Mouse (Mus musculus) splenic B cell, adult 2 months (primary cell): ENCODE results near the gene Mtmr12.

Experiments
- DNase-seq: peaks from one replicate; pipeline ENCODE4 v3.0.0-alpha.2; 2011; ENCODE audit warnings: low read depth, low spot score
- H3K27me3 ChIP-seq: 2 replicates; pipeline ENCODE4 v1.6.1; 2012; ENCODE audit warnings: mild to moderate bottlenecking, low read length, moderate library complexity, mixed read lengths; ENCODE audit not compliant: control insufficient read depth, poor library complexity, insufficient read depth, severe bottlenecking
- H3K36me3 ChIP-seq: 2 replicates; pipeline ENCODE4 v1.6.1; 2012; ENCODE audit warnings: mild to moderate bottlenecking, low read length, moderate library complexity, mixed read lengths; ENCODE audit not compliant: control insufficient read depth, poor library complexity, insufficient read depth, severe bottlenecking

Gene Mtmr12

GRCm38 (mm10) chr15:12238337-12238736 is 33.5 kb downstream of the Mtmr12 start:
- Histone ChIP-seq H3K27me3 (no peaks in the 10 kb centered on the region), H3K36me3 (peaks cover 2% of the 10 kb centered on the region; the same call in 1 of the 2 replicates)
- no peak for DNase-seq

- DNase-seq, result no peak
- no peaks in the 10 kb centered on the region for H3K27me3 ChIP-seq
Observed at GRCm38 (mm10) chr15:12240705-12241328, 36.0 kb downstream of the Mtmr12 start.

DNA sequence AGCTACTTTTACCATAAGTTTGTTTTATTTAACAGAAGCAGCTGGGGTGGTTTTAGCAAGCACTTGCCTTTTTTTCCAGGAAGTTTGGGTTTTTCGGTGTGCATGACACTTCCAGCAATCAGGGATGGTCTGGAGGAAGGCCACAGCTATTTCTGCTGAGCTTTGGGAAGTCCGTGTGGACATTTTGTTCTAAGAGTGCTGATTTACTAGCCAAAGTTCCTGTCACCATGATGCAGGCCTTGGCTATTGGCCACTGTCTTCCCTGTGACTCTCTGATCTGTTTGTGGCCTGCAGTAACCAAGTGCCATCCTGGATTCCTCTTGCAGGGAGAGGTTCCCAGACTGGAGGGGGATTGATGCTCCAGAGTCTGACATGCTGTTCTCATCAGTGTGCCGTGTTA is 39.0 kb downstream of the Mtmr12 start:
- no peak for DNase-seq
- H3K36me3 ChIP-seq, result peaks cover 4% of the 10 kb centered on the region; the same call in 1 of the 2 replicates

More at GRCm38 (mm10) chr15:12240705-12241328, 36.0 kb downstream of the Mtmr12 start:
- H3K36me3 ChIP-seq, result peaks cover 5% of the 10 kb centered on the region; the same call in 1 of the 2 replicates

GRCm38 (mm10) chr15:12245580-12246359 is 40.9 kb downstream of the Mtmr12 start:
- Histone ChIP-seq H3K27me3 (no peaks in the 10 kb centered on the region), H3K36me3 (peaks cover 4% of the 10 kb centered on the region; the same call in 1 of the 2 replicates)
- no peak for DNase-seq

More for the DNA sequence above, 39.0 kb downstream of the Mtmr12 start:
- no peaks in the 10 kb centered on the region for H3K27me3 ChIP-seq

GRCm38 (mm10) chr15:12246360-12247158 is 41.7 kb downstream of the Mtmr12 start:
- Histone ChIP-seq H3K36me3 (peaks cover 4% of the 10 kb centered on the region; the same call in 1 of the 2 replicates), H3K27me3 (no peaks in the 10 kb centered on the region)
- DNase-seq, result no peak

- H3K27me3 ChIP-seq, result no peaks in the 10 kb centered on the region
- peaks cover 6% of the 10 kb centered on the region; the same call in 1 of the 2 replicates for H3K36me3 ChIP-seq
Observed at GRCm38 (mm10) chr15:12247159-12247603, 42.4 kb downstream of the Mtmr12 start.

DNA sequence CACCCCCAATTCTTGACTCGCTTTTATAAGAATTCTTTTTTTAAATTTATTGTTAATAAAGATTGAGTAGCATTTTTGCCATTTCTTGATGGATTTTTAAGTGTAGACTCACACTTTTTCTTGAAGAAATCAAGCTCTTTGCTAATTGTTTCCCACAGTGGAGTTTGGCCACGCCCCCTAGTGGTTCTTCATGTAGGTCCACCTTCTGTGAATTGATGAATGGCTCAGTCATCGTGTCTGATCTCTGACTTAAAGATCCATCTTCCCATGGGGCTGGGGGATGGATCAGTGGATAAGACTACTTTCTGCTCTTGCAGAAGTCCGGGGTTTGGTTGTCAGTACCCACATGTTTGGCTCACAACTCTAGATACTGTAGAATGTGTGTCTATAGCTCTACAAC is 43.5 kb downstream of the Mtmr12 start:
- no peaks in the 10 kb centered on the region for H3K27me3 ChIP-seq
- DNase-seq, result peak; percentile 77
- H3K36me3 ChIP-seq, result peaks cover 11% of the 10 kb centered on the region; the same call in 1 of the 2 replicates

More at GRCm38 (mm10) chr15:12247159-12247603, 42.4 kb downstream of the Mtmr12 start:
- DNase-seq, result no peak

DNA sequence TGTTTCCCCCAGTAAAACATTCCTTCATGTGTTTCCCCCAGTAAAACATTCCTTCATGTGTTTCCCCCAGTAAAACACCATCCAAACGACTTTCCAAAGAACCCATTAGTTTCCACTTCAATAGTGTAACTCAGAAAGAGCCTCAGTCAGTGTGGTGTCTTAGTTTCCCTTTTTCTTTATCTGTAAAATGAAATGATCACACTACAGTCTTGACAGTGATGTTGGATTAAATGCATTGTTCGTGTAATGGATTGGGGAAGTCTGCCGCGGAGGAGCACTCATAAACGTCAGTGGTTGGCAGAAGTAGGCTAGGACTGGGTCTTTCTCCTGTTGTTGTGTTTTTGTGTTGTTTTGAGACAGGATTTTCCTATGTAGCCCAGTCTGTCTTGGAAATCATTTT is 45.5 kb downstream of the Mtmr12 start:
- Histone ChIP-seq H3K36me3 (peaks cover 8% of the 10 kb centered on the region; the same call in 1 of the 2 replicates), H3K27me3 (no peaks in the 10 kb centered on the region)
- DNase-seq, result no peak

DNA sequence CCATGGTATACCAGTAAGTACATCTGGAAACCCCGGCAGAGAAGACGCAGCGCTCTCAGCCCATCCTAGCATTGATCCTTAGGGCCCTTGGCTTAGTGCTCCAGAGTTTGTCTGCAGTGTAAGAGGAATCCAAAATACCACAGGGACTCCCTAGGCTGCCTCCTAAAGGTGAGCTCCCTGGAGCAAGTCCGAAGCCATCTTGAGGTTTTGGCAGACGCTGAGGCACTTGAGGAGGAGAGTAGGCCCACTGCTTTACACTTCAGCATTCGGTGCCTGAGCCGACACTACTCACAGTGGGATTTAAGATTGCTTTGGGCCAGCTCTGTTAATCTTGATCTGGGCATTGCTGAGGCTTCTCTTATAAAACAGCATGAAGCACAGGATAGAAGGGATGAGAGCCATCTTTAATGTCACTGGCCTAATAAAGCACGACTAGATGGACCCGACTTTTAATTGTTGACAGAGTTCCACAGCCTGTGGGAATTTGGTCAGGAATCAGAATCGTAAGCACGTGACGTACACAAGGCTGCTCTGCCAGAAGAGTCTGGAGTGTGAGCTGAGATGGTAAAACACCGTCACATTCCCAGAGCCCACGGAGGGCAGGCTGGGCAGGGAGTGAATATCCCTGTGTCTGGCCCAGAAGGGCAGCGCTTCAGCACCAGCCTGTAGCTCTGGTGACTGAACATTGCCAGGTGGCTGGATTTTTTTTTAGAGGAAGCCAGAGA is 46.8 kb downstream of the Mtmr12 start:
- Histone ChIP-seq H3K36me3 (peaks cover 8% of the 10 kb centered on the region; the same call in 1 of the 2 replicates), H3K27me3 (no peaks in the 10 kb centered on the region)
- no peak for DNase-seq

GRCm38 (mm10) chr15:12252141-12252489 is 47.3 kb downstream of the Mtmr12 start:
- Histone ChIP-seq H3K27me3 (no peaks in the 10 kb centered on the region), H3K36me3 (peaks cover 8% of the 10 kb centered on the region)
- no peak for DNase-seq

DNA sequence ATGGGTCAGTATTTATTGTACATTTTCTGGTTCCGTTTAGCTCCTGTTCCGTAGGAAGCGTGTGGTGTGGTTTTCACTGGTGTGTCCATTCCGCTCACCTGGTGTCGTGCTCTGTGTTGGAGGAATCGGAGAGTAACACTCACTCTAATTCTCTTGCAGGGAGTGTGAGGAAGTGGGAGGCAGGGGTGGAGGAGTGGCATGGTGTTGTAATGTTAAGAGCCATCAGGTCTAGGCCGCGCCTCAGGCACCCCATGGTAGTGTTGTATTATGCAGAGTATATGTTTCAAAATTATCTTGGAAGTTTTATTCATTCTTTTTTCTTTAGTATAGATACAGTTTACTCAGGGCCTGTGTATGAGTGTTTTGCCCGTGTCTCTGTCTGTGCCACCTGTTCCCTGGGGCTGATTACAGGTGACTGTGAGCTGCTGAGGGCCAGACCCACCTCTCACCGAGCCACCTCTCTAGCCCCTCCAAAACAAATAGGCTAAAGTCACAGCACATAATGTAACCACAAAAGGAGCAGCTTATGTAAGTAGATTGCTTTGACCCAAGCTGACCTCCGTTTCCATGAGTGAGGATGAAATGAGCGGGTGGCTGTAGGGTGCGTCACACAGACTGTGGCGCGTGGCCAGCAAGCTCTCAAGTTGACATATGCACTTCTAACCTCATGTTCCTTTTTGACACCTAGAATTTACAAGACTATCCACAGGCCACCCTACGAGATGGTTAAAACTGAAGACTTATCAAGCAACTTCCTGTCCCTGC is 53.1 kb downstream of the Mtmr12 start:
- H3K36me3 ChIP-seq, result peaks cover 7% of the 10 kb centered on the region
- no peak for DNase-seq
- no peaks in the 10 kb centered on the region for H3K27me3 ChIP-seq

DNA sequence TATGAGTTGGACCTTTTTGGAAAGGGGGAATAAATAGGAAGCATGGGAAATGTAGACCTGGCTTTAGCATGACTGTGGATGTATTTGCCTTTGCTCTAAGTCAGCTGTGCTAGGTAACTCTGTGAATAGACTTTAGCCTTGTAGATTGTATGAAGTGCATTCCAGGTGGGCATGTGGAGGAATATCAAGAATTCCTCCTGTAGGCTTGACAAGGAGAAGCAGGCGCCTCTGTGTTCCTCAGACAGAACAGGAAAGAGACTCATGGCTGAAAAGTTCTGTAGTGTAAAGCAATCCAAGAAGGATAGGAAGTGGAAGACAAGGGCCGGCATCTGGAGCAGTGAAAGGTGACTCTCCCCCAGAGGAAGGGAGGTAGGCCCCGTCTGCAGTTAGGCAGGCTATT is 58.2 kb downstream of the Mtmr12 start:
- Histone ChIP-seq H3K36me3 (peaks cover 12% of the 10 kb centered on the region; the same call in 1 of the 2 replicates), H3K27me3 (no peaks in the 10 kb centered on the region)
- no peak for DNase-seq

DNA sequence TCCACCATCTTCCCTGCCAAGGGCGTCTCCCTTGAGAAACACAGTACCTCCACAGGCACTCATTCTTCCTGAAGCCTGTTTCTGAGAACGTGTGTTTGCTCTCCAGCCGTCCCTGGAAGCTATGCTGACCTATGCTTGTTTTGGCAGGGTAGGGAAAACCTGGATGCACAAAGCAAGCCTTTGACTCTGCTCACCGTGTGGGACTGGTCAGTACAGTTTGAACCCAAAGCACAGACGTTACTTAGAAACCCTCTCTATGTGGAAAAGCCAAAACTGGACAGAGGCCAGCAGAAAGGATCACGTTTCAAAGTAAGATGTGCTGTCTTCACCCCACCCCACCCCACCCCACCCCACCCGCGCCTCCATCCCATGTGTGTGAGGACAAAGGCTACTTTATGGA is 61.6 kb downstream of the Mtmr12 start:
- peaks cover 16% of the 10 kb centered on the region for H3K36me3 ChIP-seq
- H3K27me3 ChIP-seq, result no peaks in the 10 kb centered on the region
- no peak for DNase-seq
